Mouse (Mus musculus): Measurements from ENCODE around the gene Olig1.

DNA sequence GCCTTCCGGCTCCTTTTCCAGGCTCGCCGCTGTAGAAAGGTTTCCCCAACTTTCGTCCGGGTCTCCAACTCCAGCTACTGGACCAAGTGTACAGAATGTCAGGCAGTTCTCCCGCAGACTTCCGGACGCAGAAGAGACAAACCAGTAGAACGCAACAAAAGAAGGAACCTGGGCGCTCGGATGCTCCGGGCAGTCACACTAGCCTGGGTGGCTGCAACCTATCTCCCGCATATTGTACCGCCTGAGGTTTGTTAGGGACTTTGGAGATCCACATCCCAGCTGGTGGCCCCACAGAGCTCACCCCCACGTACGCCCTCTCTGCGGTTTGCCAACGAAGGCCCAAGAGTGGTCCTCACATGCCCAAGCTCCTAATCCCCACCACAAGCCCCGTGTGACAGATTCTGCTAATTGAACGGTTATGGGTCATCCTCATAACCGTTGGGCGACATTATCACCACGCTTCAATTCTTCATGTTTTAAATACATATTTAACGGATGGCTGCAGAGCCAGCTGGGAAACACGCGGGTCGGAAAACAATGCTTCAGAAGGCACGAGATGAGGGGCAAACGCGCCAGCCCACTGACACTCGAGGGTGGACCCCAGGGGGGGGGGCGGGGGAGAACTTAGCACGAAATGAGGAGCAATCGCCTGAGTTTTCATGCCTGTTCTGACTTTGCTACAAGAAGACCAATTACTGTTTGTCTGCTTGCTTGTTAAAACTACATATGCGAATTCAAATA lies 46.1 kb upstream of the Olig1 start:
- TF ChIP-seq CTCF (IDR thresholded peaks at IDR 0.05; ENCODE audit: borderline replicate concordance, extremely low read depth, insufficient read depth, insufficient read length) (no peak), POLR2A (IDR thresholded peaks at IDR 0.05; ENCODE audit: borderline replicate concordance, extremely low read depth, insufficient read depth, insufficient read length, poor library complexity, severe bottlenecking) (no peak)

Measured in brain, embryonic 14.5 days (tissue).